Mouse (Mus musculus) liver, adult 2 months (tissue): Measurements from ENCODE around the gene Agap3. TPM values are rescaled to one million over a fixed set of nuclear protein-coding genes. Genes with fewer than 3 reads are reported as not detected.

Experiments
- DNase-seq: peaks from one replicate; pipeline ENCODE4 v3.0.0-alpha.2; 2011; ENCODE audit warnings: low read depth, low spot score; ENCODE audit errors: extremely low read depth
- H3K27ac ChIP-seq: fragments of 200-500 bp; replicated peaks from 2 replicates; pipeline ENCODE4 v1.5.1; 2012; ENCODE audit warnings: low read depth, mild to moderate bottlenecking, control low read depth, inconsistent platforms, low read length; ENCODE audit not compliant: insufficient read depth
- H3K27me3 ChIP-seq: fragments of 200-500 bp; 2 replicates; pipeline ENCODE4 v1.6.1; 2012; ENCODE audit warnings: mild to moderate bottlenecking, moderate library complexity, low read length, inconsistent platforms; ENCODE audit not compliant: control insufficient read depth, insufficient read depth
- H3K36me3 ChIP-seq: fragments of 200-500 bp; 2 replicates; pipeline ENCODE4 v1.6.1; 2012; ENCODE audit warnings: low read length, inconsistent platforms; ENCODE audit not compliant: control insufficient read depth, insufficient read depth
- H3K4me1 ChIP-seq: fragments of 200-500 bp; 2 replicates; pipeline ENCODE4 v1.6.1; 2011; ENCODE audit warnings: low read length; ENCODE audit not compliant: control insufficient read depth, insufficient read depth
- H3K4me3 ChIP-seq: fragments of 200-500 bp; 2 replicates; pipeline ENCODE4 v1.5.1; 2011; ENCODE audit warnings: low read depth, mild to moderate bottlenecking, control low read depth, low read length, moderate library complexity; ENCODE audit not compliant: insufficient read depth
- H3K79me2 ChIP-seq: fragments of 200-500 bp; 2 replicates; pipeline ENCODE4 v1.6.1; 2012; ENCODE audit warnings: inconsistent platforms, mild to moderate bottlenecking, low read length, moderate library complexity; ENCODE audit not compliant: control insufficient read depth, insufficient read depth
- H3K9ac ChIP-seq: fragments of 200-500 bp; 2 replicates; pipeline ENCODE4 v1.6.1; 2012; ENCODE audit warnings: low read depth, mild to moderate bottlenecking, control low read depth, inconsistent platforms, low read length
- CTCF ChIP-seq: fragments of 200-500 bp; IDR thresholded peaks from 2 replicates; pipeline ENCODE4 v1.5.1; 2011; ENCODE audit warnings: low read depth, low read length, control low read depth
- POLR2A ChIP-seq: fragments of 200-500 bp; IDR thresholded peaks from 2 replicates; pipeline ENCODE4 v1.6.1; 2011; ENCODE audit warnings: low read length, control low read depth; ENCODE audit not compliant: insufficient read depth; ENCODE audit errors: extremely low read depth
- WGBS: fragments of 180-500 bp; shearing (Covaris S2); methylation state at CpG from one replicate; pipeline ENCODE4 v1.1.7; 2018; 5-methylcytosine and 5-hydroxymethylcytosine counted together
- polyA plus RNA-seq: library from polyadenylated mRNA; depleted of rRNA; stranded (reverse); fragments of >200 nt; gene quantifications from 2 replicates; pipeline ENCODE4 v1.2.3, GENCODE M21; 2012
- total RNA-seq: library from RNA; depleted of rRNA; stranded (reverse); fragments of >200 nt; gene quantifications from 2 replicates; pipeline ENCODE4 v1.2.3, GENCODE M21; 2014

The Agap3 gene
- total and polyA plus RNA-seq, 2 experiments: 13.8 to 37.8 TPM

DNA sequence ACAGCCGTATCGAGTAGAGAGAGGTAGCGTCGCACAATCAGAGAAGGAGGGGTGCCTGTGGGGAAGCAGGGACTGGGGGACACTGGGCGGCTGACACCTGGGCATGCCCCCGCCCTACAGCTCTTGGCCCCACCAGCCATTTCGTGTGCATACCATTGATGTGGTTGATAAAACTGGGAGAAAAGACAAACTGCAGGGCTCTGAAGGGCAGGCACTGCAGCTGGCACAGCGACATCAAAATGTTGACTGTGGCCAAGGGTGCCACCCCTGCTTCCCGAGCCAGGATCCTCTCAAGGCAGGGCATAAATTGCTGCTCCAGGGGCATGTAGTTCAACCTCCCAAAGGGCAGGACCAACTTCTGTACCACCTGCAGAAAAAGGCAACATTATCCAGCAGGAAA lies 9.9 kb upstream of the Agap3 start:
- WGBS: 69% methylated on average over 9 of the region's 9 CpGs
- Histone ChIP-seq H3K79me2 (peaks cover 7% of the 10 kb centered on the region; the same call in 1 of the 2 replicates), H3K27me3 (no peaks in the 10 kb centered on the region), H3K36me3 (peaks cover under 1% of the 10 kb centered on the region; the same call in 1 of the 2 replicates), H3K4me1 (peaks cover 17% of the 10 kb centered on the region), H3K27ac (no peak overlapping the region), H3K9ac (no peak overlapping the region), H3K4me3 (no peak overlapping the region)
- no peak for TF ChIP-seq POLR2A
- TF ChIP-seq CTCF: no peak
- DNase-seq: no peak

GRCm38 (mm10) chr5:24443204-24443603 lies 8.8 kb upstream of the Agap3 start:
- Histone ChIP-seq H3K27me3 (no peaks in the 10 kb centered on the region), H3K36me3 (no peaks in the 10 kb centered on the region; the same call in 1 of the 2 replicates), H3K9ac (no peak overlapping the region), H3K4me1 (peaks cover 17% of the 10 kb centered on the region), H3K79me2 (peaks cover 7% of the 10 kb centered on the region; the same call in 1 of the 2 replicates), H3K27ac (no peak overlapping the region), H3K4me3 (no peak overlapping the region)
- WGBS: 92% methylated on average over 7 of the region's 7 CpGs
- no peak for DNase-seq
- TF ChIP-seq CTCF (no peak), POLR2A (no peak)

GRCm38 (mm10) chr5:24443927-24444326 lies 8.1 kb upstream of the Agap3 start:
- Histone ChIP-seq H3K36me3 (no peaks in the 10 kb centered on the region; the same call in 1 of the 2 replicates), H3K9ac (no peak overlapping the region; the same call in 1 of the 2 replicates), H3K4me1 (peaks cover 17% of the 10 kb centered on the region), H3K79me2 (peaks cover 7% of the 10 kb centered on the region; the same call in 1 of the 2 replicates), H3K27ac (no peak overlapping the region), H3K27me3 (no peaks in the 10 kb centered on the region), H3K4me3 (peak overlapping the region; percentile 8; the same call in 1 of the 2 replicates)
- no peak for DNase-seq
- WGBS: 86% methylated on average over 12 of the region's 12 CpGs
- TF ChIP-seq CTCF: no peak
- no peak for TF ChIP-seq POLR2A

DNA sequence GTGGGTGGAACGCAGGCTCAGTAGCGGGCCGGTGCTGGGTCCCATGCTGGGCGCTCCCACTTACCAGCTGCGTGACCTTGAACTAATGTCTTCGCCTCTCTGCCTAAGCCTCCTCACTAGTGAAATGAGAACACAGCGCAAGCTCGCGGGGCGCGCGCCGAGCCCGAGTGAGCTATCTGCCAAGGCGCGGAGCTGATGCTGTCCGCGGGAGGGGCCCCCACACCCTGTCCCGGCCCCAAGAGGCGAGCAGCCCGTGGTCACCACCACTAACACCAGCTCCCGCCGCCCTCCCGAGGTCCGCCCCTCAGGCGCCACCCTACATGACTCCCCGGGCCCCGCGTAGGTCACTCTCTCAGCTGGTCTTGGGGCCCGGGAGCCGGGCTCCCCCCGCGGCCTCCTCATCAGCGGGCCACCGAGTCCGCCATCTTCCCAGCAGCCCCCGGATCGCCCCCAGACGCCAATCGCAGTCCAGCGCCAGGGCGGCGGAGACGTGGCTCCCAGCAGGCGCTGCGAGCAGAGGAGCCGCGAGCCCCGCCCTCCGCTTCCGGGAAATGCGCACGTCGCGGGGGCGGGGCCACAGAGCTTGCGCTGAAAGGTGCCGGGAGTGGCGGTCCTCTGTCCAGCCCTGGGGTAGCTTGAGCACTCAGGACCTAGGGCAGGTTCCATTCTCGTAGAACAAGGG lies 7.1 kb upstream of the Agap3 start, which contains the start of gene Fastk:
Fastk (minus strand) TSS at position 542 of the 682 bp plus-strand sequence.
- DNase-seq: peak; percentile 70
- Histone ChIP-seq H3K36me3 (no peaks in the 10 kb centered on the region; the same call in 1 of the 2 replicates), H3K9ac (peak within 1 kb of the TSS; percentile 97), H3K27ac (peak within 1 kb of the TSS; percentile 94), H3K27me3 (no peaks in the 10 kb centered on the region), H3K4me3 (peak within 1 kb of the TSS; percentile 78), H3K79me2 (peaks cover 7% of the 10 kb centered on the region; the same call in 1 of the 2 replicates), H3K4me1 (peaks cover 17% of the 10 kb centered on the region)
- WGBS: under 1% methylated on average over 60 of the region's 60 CpGs
- TF ChIP-seq CTCF (no peak), POLR2A (peak; percentile 82; the same call in 1 of the 2 replicates)

DNA sequence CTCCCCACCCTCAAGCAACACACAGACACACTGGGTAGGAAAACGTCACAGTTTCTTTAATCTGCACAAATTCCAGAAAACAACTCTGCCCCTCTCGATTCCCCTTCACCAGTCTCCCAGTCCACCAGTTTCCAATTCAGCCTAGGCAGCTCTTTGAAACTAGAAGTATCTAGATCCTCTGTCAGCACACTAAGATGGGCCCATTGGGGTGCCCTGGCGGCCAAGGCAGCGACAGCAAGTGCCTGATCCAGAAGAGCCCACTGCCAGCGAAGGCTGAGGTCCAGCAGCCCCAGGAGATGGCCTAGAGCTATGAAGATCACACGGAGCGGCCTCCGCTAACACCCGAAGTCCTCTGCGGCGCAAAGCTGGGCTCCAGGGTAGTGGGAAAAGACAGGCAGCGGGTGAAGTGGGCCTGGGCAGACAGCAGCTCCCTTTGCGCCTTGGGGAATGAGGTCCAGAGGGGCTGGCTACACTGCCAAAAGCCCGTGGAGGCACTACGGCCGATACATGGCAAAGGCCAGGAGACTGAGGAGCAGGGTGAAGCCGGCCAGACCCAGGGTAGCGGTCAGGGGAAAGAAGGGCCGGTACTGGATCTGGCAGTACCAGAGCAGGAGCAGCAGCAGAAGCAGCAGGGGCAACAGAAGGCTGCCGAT lies 6.4 kb upstream of the Agap3 start:
- H3K27ac ChIP-seq: peak overlapping the region; percentile 82
- 49% methylated on average over 20 of the region's 20 CpGs for WGBS
- TF ChIP-seq POLR2A (no peak), CTCF (no peak)
- no peak for DNase-seq
- H3K9ac ChIP-seq: peak overlapping the region; percentile 70
- no peaks in the 10 kb centered on the region; the same call in 1 of the 2 replicates for H3K36me3 ChIP-seq
- H3K4me1 ChIP-seq: peaks cover 17% of the 10 kb centered on the region
- H3K79me2 ChIP-seq: peaks cover 7% of the 10 kb centered on the region; the same call in 1 of the 2 replicates
- no peaks in the 10 kb centered on the region for H3K27me3 ChIP-seq
- H3K4me3 ChIP-seq: peak overlapping the region; percentile 78
